Mouse (Mus musculus) brain, embryonic 14.5 days (tissue): ENCODE measurements around the gene Cysltr2. TPM values are rescaled to one million over a fixed set of nuclear protein-coding genes. Genes with fewer than 3 reads are reported as not detected.

Experiments used
- DNase-seq: peaks from one replicate; pipeline ENCODE4 v3.0.0-alpha.2; 2011; ENCODE audit warnings: low read depth
- CTCF ChIP-seq: fragments of 200-500 bp; IDR thresholded peaks from 2 replicates; pipeline ENCODE4 v1.5.1; 2012; ENCODE audit warnings: inconsistent platforms, mild to moderate bottlenecking, moderate library complexity, borderline replicate concordance; ENCODE audit not compliant: insufficient read depth, insufficient read length; ENCODE audit errors: extremely low read depth
- POLR2A ChIP-seq: fragments of 200-500 bp; IDR thresholded peaks from 2 replicates; pipeline ENCODE4 v1.6.1; 2012; ENCODE audit warnings: mild to moderate bottlenecking, inconsistent platforms, borderline replicate concordance; ENCODE audit not compliant: poor library complexity, insufficient read depth, insufficient read length, severe bottlenecking; ENCODE audit errors: extremely low read depth
- polyA plus RNA-seq: library from polyadenylated mRNA; depleted of rRNA; stranded (reverse); fragments of >200 nt; gene quantifications from 2 replicates; pipeline ENCODE4 v1.2.3, GENCODE M21; 2012; rRNA removed

The Cysltr2 gene
- polyA plus RNA-seq, 1 experiment, result 0.41 TPM

DNA sequence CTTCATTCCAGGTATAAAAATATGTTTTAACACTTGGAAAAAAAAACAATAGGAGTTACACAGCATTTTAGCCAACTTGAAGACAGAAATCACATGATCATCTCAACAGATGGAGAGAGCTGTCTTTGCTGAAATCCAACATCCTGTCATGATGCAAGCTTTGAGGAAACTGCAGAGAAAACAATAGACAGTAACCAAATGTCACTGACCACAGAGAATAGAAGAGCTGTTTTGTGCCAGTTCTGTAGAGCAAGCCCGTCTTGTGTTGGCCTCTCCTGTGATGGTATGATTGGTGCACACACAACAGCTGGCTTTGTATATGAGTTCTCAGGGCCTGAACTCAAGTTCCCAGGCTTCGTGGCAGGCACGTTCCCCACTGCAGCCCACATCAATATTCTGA, 68.2 kb downstream of the Cysltr2 start:
- DNase-seq, result no peak
- TF ChIP-seq POLR2A (no peak), CTCF (no peak)

DNA sequence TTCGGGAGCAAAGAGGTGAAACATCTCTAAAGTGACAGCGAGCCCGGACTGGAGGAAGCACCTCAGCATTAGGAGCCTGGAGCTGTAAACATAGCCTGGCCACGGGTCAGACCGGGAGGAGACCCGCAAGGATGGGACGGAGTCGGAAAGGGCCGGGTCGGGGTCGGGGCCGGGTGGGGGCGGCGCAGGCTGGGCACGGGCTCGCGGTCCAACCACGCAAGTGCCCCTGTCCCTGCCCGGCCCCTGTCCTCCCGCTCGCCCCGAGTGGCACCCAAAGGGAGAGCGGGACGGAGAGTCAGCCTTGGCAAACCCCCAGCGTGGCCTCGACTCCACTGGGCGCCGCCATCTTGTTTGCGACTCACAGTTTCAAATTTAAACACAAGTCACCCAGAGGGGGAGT, 68.8 kb downstream of the Cysltr2 start:
- DNase-seq, result no peak
- no peak for TF ChIP-seq POLR2A
- no peak for TF ChIP-seq CTCF

DNA sequence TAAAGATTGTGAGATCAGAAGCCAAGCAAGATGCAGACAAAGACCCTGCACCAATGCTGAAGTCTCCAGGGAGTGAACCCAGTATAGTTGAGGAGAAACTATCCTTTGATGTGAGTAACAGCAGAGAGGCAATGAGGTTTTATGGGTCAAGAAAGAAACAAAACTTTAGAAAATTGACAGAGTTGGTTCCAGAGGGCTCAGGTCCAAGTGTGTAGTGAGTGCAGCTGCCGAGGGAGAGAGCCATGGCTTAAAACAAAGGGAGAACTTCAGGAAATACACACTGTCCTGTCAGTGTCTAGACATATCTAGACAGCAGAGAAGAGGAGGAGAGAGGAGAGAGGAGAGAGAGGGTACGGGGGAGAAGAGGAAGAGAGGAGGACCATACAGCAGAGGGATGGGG, 72.8 kb downstream of the Cysltr2 start:
- TF ChIP-seq POLR2A (no peak), CTCF (no peak)
- DNase-seq, result no peak

Other genes starting within 250 kb of the Cysltr2 start
- gene Rcbtb2, start 73.9 kb upstream of the Cysltr2 start, polyA plus RNA-seq, result 58.8 and 69.3 TPM in 2 replicates
- gene Lpar6, start 188.8 kb upstream of the Cysltr2 start, polyA plus RNA-seq, result 3.6 and 4.2 TPM in 2 replicates